Mouse (Mus musculus) cerebellum, adult 11 months (tissue): Measurements from ENCODE around the gene Lcmt1.

ENCODE experiments used
- DNase-seq: peaks from one replicate; pipeline ENCODE4 v3.0.0; 2022

Gene Lcmt1

GRCm38 (mm10) chr7:123369759-123370481, at the start of gene Lcmt1, which contains the start of gene Arhgap17:
Lcmt1 (plus strand) TSS chr7:123369784.
Arhgap17 (minus strand) TSS chr7:123369915.
- peak; percentile 97 for DNase-seq

GRCm38 (mm10) chr7:123322452-123323121, 47.0 kb upstream of the Lcmt1 start:
- DNase-seq: no peak

- DNase-seq: no peak
Observed at GRCm38 (mm10) chr7:123323388-123323787, 46.2 kb upstream of the Lcmt1 start.

GRCm38 (mm10) chr7:123324105-123324504, 45.5 kb upstream of the Lcmt1 start:
- no peak for DNase-seq

- no peak for DNase-seq
Observed at GRCm38 (mm10) chr7:123326062-123326461, 43.5 kb upstream of the Lcmt1 start.

- no peak for DNase-seq
Observed at GRCm38 (mm10) chr7:123326901-123327300, 42.7 kb upstream of the Lcmt1 start.

- no peak for DNase-seq
Observed at GRCm38 (mm10) chr7:123327909-123328308, 41.7 kb upstream of the Lcmt1 start.

- DNase-seq: no peak
Observed at GRCm38 (mm10) chr7:123330506-123330905, 39.1 kb upstream of the Lcmt1 start.

- DNase-seq: no peak
Observed at GRCm38 (mm10) chr7:123336322-123336721, 33.3 kb upstream of the Lcmt1 start.

GRCm38 (mm10) chr7:123338351-123338750, 31.2 kb upstream of the Lcmt1 start:
- DNase-seq: no peak

- DNase-seq: no peak
Observed at GRCm38 (mm10) chr7:123341896-123342295, 27.7 kb upstream of the Lcmt1 start.

GRCm38 (mm10) chr7:123344079-123344780, 25.4 kb upstream of the Lcmt1 start:
- DNase-seq: no peak

- no peak for DNase-seq
Observed at GRCm38 (mm10) chr7:123345041-123345544, 24.5 kb upstream of the Lcmt1 start.

- no peak for DNase-seq
Observed at GRCm38 (mm10) chr7:123346631-123347290, 22.8 kb upstream of the Lcmt1 start.

GRCm38 (mm10) chr7:123349813-123350212, 19.8 kb upstream of the Lcmt1 start:
- no peak for DNase-seq

GRCm38 (mm10) chr7:123350243-123350642, 19.3 kb upstream of the Lcmt1 start:
- no peak for DNase-seq

- no peak for DNase-seq
Observed at GRCm38 (mm10) chr7:123353081-123353480, 16.5 kb upstream of the Lcmt1 start.

- no peak for DNase-seq
Observed at GRCm38 (mm10) chr7:123353879-123354278, 15.7 kb upstream of the Lcmt1 start.

- DNase-seq: no peak
Observed at GRCm38 (mm10) chr7:123354392-123354791, 15.2 kb upstream of the Lcmt1 start.

- no peak for DNase-seq
Observed at GRCm38 (mm10) chr7:123354851-123355250, 14.7 kb upstream of the Lcmt1 start.

GRCm38 (mm10) chr7:123356158-123356557, 13.4 kb upstream of the Lcmt1 start:
- no peak for DNase-seq

- peak; percentile 47 for DNase-seq
Observed at GRCm38 (mm10) chr7:123359101-123359500, 10.5 kb upstream of the Lcmt1 start.

GRCm38 (mm10) chr7:123360185-123360584, 9.4 kb upstream of the Lcmt1 start:
- no peak for DNase-seq
